Mouse (Mus musculus): ENCODE results near the gene Ibsp. TPM values are rescaled to one million over a fixed set of nuclear protein-coding genes. Genes with fewer than 3 reads are reported as not detected.

Ibsp gene
- total RNA-seq (2023) = not detected in 4 replicates

DNA sequence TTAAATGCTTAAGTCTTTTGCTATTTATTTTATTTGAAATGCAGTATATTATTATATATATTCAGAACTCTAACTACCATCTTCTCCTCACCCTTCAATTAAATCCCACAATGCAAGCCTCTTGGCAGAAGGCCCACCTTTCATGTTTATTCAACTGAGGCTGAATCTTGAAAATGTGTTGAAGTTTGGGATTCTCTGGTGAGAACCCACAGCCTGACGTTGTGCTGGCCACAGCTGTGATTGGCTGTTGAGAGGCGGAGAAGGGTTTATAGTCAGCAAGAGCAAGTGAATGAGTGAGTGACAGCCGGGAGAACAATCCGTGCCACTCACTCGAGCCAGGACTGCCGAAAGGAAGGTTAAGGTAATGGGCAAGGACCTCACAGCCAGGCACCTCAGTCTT lies at the start of gene Ibsp:
Gene Ibsp, plus strand, starts transcription at position 178 of the 400 bp plus-strand sequence.

DNA sequence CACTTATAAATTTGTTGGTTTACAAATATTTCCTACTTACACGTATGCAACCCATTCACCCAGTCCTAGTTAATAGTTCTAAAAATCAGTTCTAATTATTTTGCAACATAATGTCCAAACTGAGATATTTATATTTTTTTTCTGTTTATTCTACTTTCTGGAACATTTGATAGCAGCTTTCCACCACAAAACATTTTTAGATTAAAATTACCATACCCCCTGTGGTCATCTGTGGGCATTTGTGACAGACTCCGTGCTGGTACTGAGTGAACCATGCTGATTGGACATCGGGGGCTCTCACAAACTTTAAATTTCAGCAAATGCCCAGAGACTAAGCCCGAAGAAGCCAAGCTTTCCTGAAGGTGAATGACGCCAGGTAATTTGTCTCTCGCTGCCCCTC lies 26.1 kb downstream of the Ibsp start, which contains the start of gene Mepe:
Gene Mepe, plus strand, starts transcription at position 301 of the 400 bp plus-strand sequence.

Other genes with a start within 250 kb of the Ibsp start
- gene Gm17660, start 221.6 kb upstream of the Ibsp start, total RNA-seq (2023) = not detected in 4 replicates
- gene Sparcl1, start 185.4 kb upstream of the Ibsp start, total RNA-seq (2023) = not detected in 4 replicates
- not detected in 4 replicates for gene Dspp, start 128.5 kb upstream of the Ibsp start, total RNA-seq (2023)
- not detected in 4 replicates for gene Dmp1, start 96.6 kb upstream of the Ibsp start, total RNA-seq (2023)
- not detected in 4 replicates for gene Mepe, start 26.2 kb downstream of the Ibsp start, total RNA-seq (2023)
- gene Spp1, start 135.9 kb downstream of the Ibsp start, total RNA-seq (2023) = 0.69 to 1.9 TPM (median 1.2 TPM) in 3 of 4 replicates, not detected in the other
- gene Pkd2, start 160.3 kb downstream of the Ibsp start, total RNA-seq (2023) = 0.17 TPM in 1 of 4 replicates, not detected in the others
- gene BC005561, start 209.2 kb downstream of the Ibsp start, total RNA-seq (2023) = 15.8 to 19.2 TPM (median 17.4 TPM) in 4 replicates